Mouse (Mus musculus): ENCODE data around the gene Me1. TPM values are rescaled to one million over a fixed set of nuclear protein-coding genes. Genes with fewer than 3 reads are reported as not detected.

The Me1 gene
- polyA plus RNA-seq, 2 experiments = 21.1 to 23.5 TPM

DNA sequence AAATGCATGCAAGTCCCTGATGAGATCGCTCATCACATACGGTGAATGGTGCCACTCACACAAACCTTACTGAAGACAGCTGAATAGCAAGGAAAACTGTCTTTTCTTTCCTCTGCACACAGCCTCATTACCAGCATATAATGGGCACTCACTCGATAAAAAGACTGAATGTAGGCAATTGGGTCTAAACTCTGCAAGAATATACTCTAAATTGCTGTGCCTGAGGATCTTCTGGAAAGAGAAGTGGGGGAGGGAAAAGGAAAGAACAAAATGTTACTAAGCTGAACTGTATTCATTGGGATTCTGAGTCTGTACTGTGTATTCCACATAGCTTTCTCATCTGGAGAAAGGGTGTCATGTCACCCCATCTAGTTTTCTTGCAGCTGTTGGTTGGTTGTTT lies 152.3 kb downstream of the Me1 start:
- TF ChIP-seq POLR2A (IDR thresholded peaks at IDR 0.05; ENCODE audit: borderline replicate concordance, extremely low read depth, insufficient read depth, insufficient read length) = no peak
- no peak overlapping the region for H3K4me2 ChIP-seq (replicated peaks; ENCODE audit: low read depth, low read length, severe bottlenecking)
- ATAC-seq (ENCODE audit: low FRiP score, low read depth) (no peak), DNase-seq (ENCODE audit: low spot score) (no peak)
- WGBS = 90% methylated on average over 3 of the region's 3 CpGs
- H3K27ac ChIP-seq (replicated peaks; ENCODE audit: low read depth, low read length) = no peak overlapping the region
- no peak overlapping the region for H3K4me3 ChIP-seq (replicated peaks; ENCODE audit: low read length)
- H3K27me3 ChIP-seq (ENCODE audit: control insufficient read depth, insufficient read depth, low read length) = no peaks in the 10 kb centered on the region
- H3K9ac ChIP-seq (ENCODE audit: low read depth, low read length, severe bottlenecking) = no peak overlapping the region
- H3K4me1 ChIP-seq (ENCODE audit: control insufficient read depth, insufficient read depth, low read length) = no peaks in the 10 kb centered on the region
- no peaks in the 10 kb centered on the region for H3K9me3 ChIP-seq (ENCODE audit: control insufficient read depth, low read length)
- peaks cover 52% of the 10 kb centered on the region for H3K36me3 ChIP-seq (ENCODE audit: control insufficient read depth, insufficient read depth, low read length)

DNA sequence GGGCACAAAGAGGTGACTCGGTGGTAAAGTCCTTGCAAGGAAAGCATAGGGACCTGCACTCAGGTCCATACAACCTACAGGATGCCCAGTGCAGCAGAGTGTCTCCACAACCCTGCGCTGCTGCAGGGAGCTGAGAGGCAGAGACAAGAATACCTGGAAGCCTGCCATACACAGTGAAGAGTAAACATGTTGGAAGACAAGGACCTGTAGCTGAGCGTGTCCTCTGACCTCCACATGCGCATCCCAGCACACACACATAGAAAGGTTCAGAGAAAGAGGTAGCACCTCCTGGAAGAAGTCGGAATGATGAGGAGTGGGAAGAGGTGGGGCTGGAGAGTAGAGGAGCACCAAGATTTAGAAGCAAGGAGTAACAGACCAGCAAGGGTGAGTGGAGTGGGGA lies 161.7 kb downstream of the Me1 start:
- Histone ChIP-seq H3K27ac (replicated peaks; ENCODE audit: low read depth, low read length) (no peak overlapping the region), H3K36me3 (ENCODE audit: control insufficient read depth, insufficient read depth, low read length) (peaks cover 35% of the 10 kb centered on the region), H3K9ac (ENCODE audit: low read depth, low read length, severe bottlenecking) (no peak overlapping the region), H3K4me1 (ENCODE audit: control insufficient read depth, insufficient read depth, low read length) (no peaks in the 10 kb centered on the region), H3K9me3 (ENCODE audit: control insufficient read depth, low read length) (no peaks in the 10 kb centered on the region), H3K27me3 (ENCODE audit: control insufficient read depth, insufficient read depth, low read length) (no peaks in the 10 kb centered on the region), H3K4me3 (replicated peaks; ENCODE audit: low read length) (no peak overlapping the region), H3K4me2 (replicated peaks; ENCODE audit: low read depth, low read length, severe bottlenecking) (no peak overlapping the region)
- DNase-seq (ENCODE audit: low spot score) (no peak), ATAC-seq (ENCODE audit: low FRiP score, low read depth) (no peak)
- no peak for TF ChIP-seq POLR2A (IDR thresholded peaks at IDR 0.05; ENCODE audit: borderline replicate concordance, extremely low read depth, insufficient read depth, insufficient read length)
- 88% methylated on average over 5 of the region's 5 CpGs for WGBS

Other genes with a start within 250 kb of the Me1 start
- gene Ube2cbp, start 231.0 kb downstream of the Me1 start, polyA plus RNA-seq (2012; rRNA removed) = 2.9 and 3.4 TPM in 2 replicates
- 4.0 and 5.2 TPM in 2 replicates for gene Ube2cbp, start 231.0 kb downstream of the Me1 start, polyA plus RNA-seq (2014; fragmentation: Nextera tagmentation; extraction: Ambion mirVana)
- 20.3 and 21.3 TPM in 2 replicates for gene Dop1a, start 228.8 kb downstream of the Me1 start, polyA plus RNA-seq (2012; rRNA removed)
- 20.2 and 23.9 TPM in 2 replicates for gene Dop1a, start 228.8 kb downstream of the Me1 start, polyA plus RNA-seq (2014; fragmentation: Nextera tagmentation; extraction: Ambion mirVana)
- 19.6 and 23.1 TPM in 2 replicates for gene Pgm3, start 124.1 kb downstream of the Me1 start, polyA plus RNA-seq (2012; rRNA removed)
- gene Pgm3, start 124.1 kb downstream of the Me1 start, polyA plus RNA-seq (2014; fragmentation: Nextera tagmentation; extraction: Ambion mirVana) = 33.6 and 37.9 TPM in 2 replicates
- gene Rwdd2a, start 124.0 kb downstream of the Me1 start, polyA plus RNA-seq (2012; rRNA removed) = 1.7 and 2.2 TPM in 2 replicates
- gene Rwdd2a, start 124.0 kb downstream of the Me1 start, polyA plus RNA-seq (2014; fragmentation: Nextera tagmentation; extraction: Ambion mirVana) = 3.5 and 4.5 TPM in 2 replicates
- gene Prss35, start 47.7 kb upstream of the Me1 start, polyA plus RNA-seq (2012; rRNA removed) = 54.8 and 55.6 TPM in 2 replicates
- 75.5 and 80.8 TPM in 2 replicates for gene Prss35, start 47.7 kb upstream of the Me1 start, polyA plus RNA-seq (2014; fragmentation: Nextera tagmentation; extraction: Ambion mirVana)
- gene Snap91, start 184.7 kb upstream of the Me1 start, polyA plus RNA-seq (2012; rRNA removed) = 9.3 and 10.2 TPM in 2 replicates
- 5.2 and 5.5 TPM in 2 replicates for gene Snap91, start 184.7 kb upstream of the Me1 start, polyA plus RNA-seq (2014; fragmentation: Nextera tagmentation; extraction: Ambion mirVana)

All from limb, embryonic 14.5 days (tissue).